Mouse (Mus musculus): ENCODE data around the gene Rfc3. TPM values are rescaled to one million over a fixed set of nuclear protein-coding genes. Genes with fewer than 3 reads are reported as not detected.
A peak's percentile ranks its signal among the peaks of the same experiment; 100 is the strongest.
"Not testable (repeated sequence)": the region's sequence is repeated elsewhere in the genome, so short reads cannot be mapped to it uniquely, and the experiment has no call there.

The Rfc3 gene
- 1 to 10 TPM; 5.3 to 6.0 TPM for total RNA-seq (2021)
- long read RNA-seq, experiment 1, partial matches to known transcripts: 0 of 2 reads
- long read RNA-seq, experiment 1, other reads (novel, unspliced or antisense): 0 of 2 reads
- long read RNA-seq, experiment 2, partial matches to known transcripts: 0 of 6 reads
- long read RNA-seq, experiment 2, other reads (novel, unspliced or antisense): 2 of 6 reads

DNA sequence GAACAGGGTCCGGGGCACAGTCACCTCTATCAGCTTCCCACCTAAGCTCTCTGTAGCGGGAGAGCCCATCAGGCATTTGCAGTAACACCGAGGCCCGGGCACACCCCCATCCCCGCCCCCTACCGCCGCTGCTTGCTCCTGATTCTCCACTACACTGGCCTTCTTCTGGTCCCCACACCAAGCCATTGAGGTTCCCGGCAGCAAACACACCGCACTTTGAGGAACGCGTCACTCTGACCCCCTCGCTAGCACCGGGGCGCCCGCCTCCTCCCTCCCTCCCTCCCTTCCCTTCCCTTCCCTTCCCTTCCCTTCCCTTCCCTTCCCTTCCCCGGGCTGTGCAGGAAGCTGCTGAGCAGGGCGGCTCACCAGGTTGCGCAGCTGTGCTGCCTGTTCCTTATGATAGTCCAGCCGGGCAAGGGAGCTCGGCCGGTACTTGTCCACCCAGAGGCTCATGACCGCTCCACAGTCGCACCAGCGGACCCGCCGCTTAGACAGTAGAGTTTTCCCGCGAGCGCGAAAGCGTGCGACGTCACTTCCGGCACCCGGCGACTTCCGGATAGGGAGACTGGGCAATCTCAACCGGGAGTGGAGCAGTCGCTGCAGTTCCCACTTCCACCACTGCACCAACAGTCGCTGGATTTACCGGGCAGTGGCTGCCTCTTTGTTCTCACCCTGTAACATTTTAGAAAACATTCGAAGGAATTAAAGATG lies at the start of gene Rfc3:
Rfc3 (minus strand) TSS at position 543 of the 711 bp plus-strand sequence.
- intact Hi-C loops (cut with DNase I): no loop called here
- peak; percentile 93 to 98 for DNase-seq

DNA sequence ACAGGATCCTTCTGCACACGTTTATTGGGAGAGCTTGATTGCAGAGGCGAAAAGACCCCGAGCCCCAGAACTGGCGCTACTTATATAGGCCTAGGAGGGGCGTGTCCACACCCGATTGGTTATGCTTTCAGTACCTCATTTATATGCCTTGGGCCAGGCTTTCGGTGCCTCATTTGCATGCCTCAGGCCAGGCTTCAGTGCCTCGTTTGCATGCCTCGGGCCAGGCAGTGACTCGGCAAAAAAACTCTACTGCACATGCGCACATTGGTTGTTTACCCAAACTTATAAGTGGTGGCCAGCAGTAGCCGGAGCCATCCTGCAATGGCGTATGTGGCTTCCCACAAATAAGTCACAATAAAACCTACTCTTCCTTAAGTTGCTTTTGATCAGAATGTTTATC lies 42.6 kb upstream of the Rfc3 start:
- intact Hi-C loops (cut with DNase I); DNase-seq: not testable (repeated sequence)

DNA sequence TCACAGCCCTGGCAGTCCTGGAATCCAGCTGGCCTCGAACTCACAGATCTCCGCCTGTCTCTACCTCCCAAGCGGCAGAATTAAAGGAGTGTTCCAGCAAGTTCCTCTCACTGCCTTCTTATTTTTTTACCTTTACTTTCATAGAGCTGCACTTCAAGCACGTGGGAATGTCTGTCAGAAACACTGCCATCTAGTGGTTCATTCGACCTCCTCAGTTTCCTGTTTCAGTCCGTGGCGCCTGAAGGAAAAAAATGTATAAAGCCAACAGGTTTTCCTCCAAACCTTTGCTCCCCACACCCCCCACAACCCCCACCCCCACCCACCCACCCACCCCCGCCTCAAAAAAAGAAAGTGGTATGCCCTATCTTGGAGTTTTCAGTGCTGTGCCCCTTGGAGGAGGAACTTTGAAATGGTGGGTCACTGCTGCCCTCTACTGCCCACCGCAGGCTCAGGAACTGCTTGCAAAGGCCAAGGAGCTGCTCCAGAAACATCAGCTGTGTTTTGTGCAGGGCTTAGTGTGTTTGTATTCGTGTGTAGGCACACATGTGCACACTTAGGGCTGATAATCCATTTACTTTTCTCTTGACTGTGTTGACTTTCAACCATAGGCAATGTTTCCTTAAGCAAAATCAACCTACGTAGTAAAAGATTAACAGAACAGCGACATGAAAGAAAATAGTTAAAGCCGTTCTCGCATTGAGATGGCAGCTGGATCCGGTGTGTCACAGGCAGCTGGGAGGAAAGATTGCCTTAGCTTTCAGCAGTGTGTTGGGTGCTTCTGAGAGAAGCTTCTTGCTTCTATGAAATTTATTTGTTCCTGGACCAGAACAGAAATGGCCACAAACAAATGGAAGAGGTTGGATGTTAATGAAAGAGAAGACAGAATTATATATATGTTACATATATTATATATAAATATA lies 35.8 kb upstream of the Rfc3 start:
- intact Hi-C loops (cut with DNase I): no loop called here
- peak; percentile 77 to 82 for DNase-seq

DNA sequence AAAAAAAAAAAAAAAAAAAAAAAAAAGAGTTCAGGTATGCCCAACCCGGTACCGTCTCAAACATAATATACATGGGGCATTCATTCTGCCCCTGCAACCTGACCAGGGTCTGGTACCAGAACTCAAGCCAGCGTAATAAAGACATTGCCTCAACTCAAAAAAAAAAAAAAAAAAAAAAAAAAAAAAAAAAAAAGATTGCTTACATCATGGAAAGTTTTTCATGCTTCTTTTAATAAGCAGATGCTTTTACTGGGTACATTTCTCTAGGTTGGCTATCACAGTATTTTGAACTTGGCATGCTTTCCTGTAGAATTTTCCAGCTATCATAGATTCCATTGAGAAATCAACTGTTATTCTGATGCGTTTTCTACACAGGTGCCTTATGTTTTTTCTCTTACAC lies 11.2 kb upstream of the Rfc3 start:
- no peak for DNase-seq
- intact Hi-C loops (cut with DNase I): no loop called here

DNA sequence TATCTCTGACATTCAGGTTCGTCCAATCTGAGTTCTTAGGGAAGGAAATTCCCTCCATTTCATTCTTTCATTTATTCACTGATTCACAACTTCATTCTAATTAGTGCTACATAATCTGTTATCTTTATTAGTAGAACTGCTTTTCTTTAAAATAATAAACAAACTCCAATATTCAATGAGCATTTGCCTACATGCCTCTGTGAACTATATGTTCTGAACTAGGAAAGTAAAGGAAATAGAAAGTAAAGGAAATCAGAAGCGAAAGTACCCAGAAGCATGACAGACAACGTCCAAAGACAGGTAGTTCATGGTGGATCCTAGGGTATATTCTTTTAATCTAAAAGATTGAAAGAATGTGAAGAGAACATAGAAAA lies 356 bp upstream of the Rfc3 start:
- no peak for DNase-seq
- intact Hi-C loops (cut with DNase I): no loop called here

DNA sequence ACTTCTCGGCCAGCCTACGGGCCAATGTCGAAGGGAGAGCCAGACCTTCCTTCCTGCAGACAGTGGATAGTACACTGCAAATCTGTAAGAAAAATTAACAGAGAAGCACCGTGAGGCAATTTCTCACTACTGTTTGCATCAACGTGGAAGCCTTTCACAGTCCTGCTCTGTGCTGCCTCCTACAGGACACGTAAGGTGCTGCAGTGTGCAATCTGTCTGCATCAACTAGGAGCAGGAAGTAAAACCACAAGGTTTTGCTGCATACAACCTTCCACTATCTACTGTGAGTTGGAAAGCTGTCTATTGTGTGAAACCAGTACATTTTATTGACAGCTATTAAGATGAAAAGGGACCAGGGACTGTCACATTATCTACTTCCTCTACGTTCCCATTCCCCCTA lies 6.2 kb downstream of the Rfc3 start:
- intact Hi-C loops (cut with DNase I): no loop called here
- peak in 1 of 2 experiments; percentile 16 for DNase-seq

DNA sequence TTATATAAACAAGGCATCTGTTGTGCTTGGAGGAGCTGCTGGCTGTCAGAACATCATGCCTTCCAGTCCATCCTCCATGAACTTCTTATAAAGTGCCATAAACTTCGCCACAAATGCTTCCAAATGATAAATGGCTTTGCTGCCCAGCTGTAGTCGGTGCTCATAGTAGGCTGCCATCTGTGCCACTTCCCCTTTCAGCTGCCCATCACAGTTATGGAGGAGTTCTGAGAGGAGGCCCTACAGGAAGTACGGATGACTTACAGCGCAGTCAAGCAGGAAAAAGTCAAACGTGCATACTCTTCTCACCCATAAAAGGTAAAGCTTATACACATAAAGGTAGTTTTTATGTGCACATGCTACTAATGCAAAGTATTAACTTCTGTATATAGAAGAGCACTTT lies 8.2 kb downstream of the Rfc3 start:
- intact Hi-C loops (cut with DNase I): no loop called here
- DNase-seq: no peak

DNA sequence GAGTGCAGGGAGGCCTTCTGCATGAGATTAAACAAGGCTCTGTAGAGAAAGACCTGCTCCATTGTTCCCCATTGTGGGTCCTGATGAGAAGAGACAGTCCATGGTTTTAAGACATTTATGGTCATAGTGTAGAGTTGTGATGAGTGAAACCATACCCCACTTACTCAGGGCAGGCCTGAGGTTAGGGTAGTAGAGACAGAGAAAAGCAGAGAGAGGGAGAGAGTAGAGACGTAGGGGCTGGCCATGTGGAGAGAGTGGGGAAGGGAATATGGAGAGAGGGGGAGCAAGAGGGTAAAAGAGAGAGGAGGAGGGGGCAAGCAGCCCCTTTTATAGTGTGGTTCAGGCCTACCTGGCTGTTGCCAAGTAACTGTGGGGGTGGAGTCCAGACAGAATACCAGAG lies 8.9 kb downstream of the Rfc3 start:
- intact Hi-C loops (cut with DNase I): no loop called here
- DNase-seq: no peak

DNA sequence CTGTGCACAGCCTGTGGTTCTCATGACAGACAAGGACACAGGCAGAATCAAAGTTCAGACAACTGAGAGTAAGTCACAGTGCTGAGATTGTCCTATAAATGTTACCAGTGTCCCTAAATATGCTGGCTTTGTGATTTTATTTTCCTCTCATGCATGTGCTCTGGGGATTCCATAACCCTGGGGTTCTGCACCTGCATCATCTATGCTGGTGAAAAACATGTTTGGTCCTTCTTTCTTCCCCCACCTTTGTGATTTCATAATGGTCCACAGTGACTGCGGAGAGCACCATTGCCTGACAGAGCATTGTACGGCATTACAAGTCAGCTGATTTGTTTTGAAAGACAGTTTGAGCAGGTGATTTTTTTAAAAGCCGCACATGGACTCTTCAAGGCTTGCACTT lies 45.1 kb downstream of the Rfc3 start, which contains the start of gene Vmn2r18:
Vmn2r18 (minus strand) TSS at position 101 of the 400 bp plus-strand sequence.
- intact Hi-C loops (cut with DNase I): no loop called here
- DNase-seq: no peak

DNA sequence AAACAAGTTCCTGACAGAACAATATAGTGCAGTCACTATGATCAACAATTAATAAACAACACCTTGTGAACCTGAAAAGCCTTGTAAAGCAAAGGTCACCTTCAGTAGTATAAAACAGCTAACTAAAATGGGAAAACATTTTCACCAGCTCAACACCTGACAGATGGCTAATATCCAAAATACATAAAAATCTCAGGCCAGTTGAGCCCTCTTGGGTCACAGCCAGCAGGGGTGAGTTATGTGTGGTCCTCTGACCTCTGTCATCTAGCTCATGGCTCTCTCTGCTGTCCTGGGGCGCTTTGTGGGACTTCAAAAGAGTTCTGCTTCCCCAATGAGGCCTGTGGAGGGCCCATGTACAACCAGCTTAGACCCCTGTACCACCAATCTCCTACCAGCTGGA lies 49.3 kb downstream of the Rfc3 start:
- no peak for DNase-seq
- intact Hi-C loops (cut with DNase I): no loop called here

Other genes starting within 250 kb of the Rfc3 start
- 1 to 10 TPM in 1 of 2 experiments, not detected in 1; 2.4 TPM for gene Gm42906, start 223.1 kb downstream of the Rfc3 start, total RNA-seq (2021)
- not detected for gene Vmn2r18, start 45.2 kb downstream of the Rfc3 start, total RNA-seq (2021)

Measured in heart, postnatal 14 days (tissue).